Mouse (Mus musculus) T-helper 2 cell (primary cell): Measurements from ENCODE around the gene Tmem203.

Experiments
- in situ Hi-C: fragments of 300-600 bp; cut with MboI, MseI; formaldehyde crosslinking; loops from one replicate; pipeline ENCODE4 v1.15.1; 2025; ENCODE audit warnings: high pct_unique_total_duplicates

Tmem203 gene

GRCm38 (mm10) chr2:25289651-25290050, 34.4 kb downstream of the Tmem203 start, which contains the start of gene Lrrc26:
Gene Lrrc26, plus strand, starts transcription at chr2:25289915.
- in situ Hi-C loops = no loop called here

- in situ Hi-C loops = no loop called here
Measured at GRCm38 (mm10) chr2:25290101-25290815, 35.0 kb downstream of the Tmem203 start.

- in situ Hi-C loops = no loop called here
Measured at GRCm38 (mm10) chr2:25290816-25291130, 35.5 kb downstream of the Tmem203 start.

GRCm38 (mm10) chr2:25291184-25292053, 36.2 kb downstream of the Tmem203 start:
- in situ Hi-C loops = no loop called here

GRCm38 (mm10) chr2:25292054-25292544, 36.9 kb downstream of the Tmem203 start:
- in situ Hi-C loops = no loop called here

GRCm38 (mm10) chr2:25292856-25293255, 37.6 kb downstream of the Tmem203 start:
- in situ Hi-C loops = no loop called here

GRCm38 (mm10) chr2:25293706-25294105, 38.5 kb downstream of the Tmem203 start:
- in situ Hi-C loops = no loop called here

- in situ Hi-C loops = no loop called here
Measured at GRCm38 (mm10) chr2:25297093-25297492, 41.9 kb downstream of the Tmem203 start.

- in situ Hi-C loops = no loop called here
Measured at GRCm38 (mm10) chr2:25298046-25298445, 42.8 kb downstream of the Tmem203 start.

- in situ Hi-C loops = no loop called here
Measured at GRCm38 (mm10) chr2:25303452-25303851, 48.2 kb downstream of the Tmem203 start.

- in situ Hi-C loops = no loop called here
Measured at GRCm38 (mm10) chr2:25303931-25304656, 48.9 kb downstream of the Tmem203 start.

- in situ Hi-C loops = no loop called here
Measured at GRCm38 (mm10) chr2:25304657-25305541, 49.7 kb downstream of the Tmem203 start.
